Mouse (Mus musculus) effector memory CD4-positive, alpha-beta T cell, adult 5 months (primary cell): ENCODE data around the gene Crtc2. TPM values are rescaled to one million over a fixed set of nuclear protein-coding genes. Genes with fewer than 3 reads are reported as not detected.

Source experiments
- polyA plus RNA-seq: library from polyadenylated mRNA; unstranded; fragments of 100-300 nt; shearing (Covaris generic); gene quantifications from one replicate; pipeline ENCODE4 v1.2.1, GENCODE M21; 2017

Crtc2 gene
- 116 TPM for polyA plus RNA-seq

GRCm38 (mm10) chr3:90253653-90254418, at the start of gene Crtc2:
Crtc2 (plus strand) TSS chr3:90254163.

GRCm38 (mm10) chr3:90213377-90213866, 40.5 kb upstream of the Crtc2 start, which contains the start of the genes Rps27 and Rab13:
Rps27 (minus strand) TSS chr3:90213651.
Rab13 (plus strand) TSS chr3:90213695.

GRCm38 (mm10) chr3:90231507-90232333, 22.2 kb upstream of the Crtc2 start, which contains the start of gene Jtb:
Jtb (plus strand) TSS chr3:90231597.

GRCm38 (mm10) chr3:90242984-90243775, 10.8 kb upstream of the Crtc2 start, which contains the start of gene Creb3l4:
Creb3l4 (minus strand) TSS chr3:90243512.

GRCm38 (mm10) chr3:90247960-90248745, 5.8 kb upstream of the Crtc2 start, which contains the start of gene Slc39a1:
Slc39a1 (plus strand) TSS chr3:90248172.

GRCm38 (mm10) chr3:90265034-90265931, 11.3 kb downstream of the Crtc2 start, which contains the start of gene Dennd4b:
Dennd4b (plus strand) TSS chr3:90265185.

GRCm38 (mm10) chr3:90292345-90293275, 38.6 kb downstream of the Crtc2 start, which contains the start of gene Gatad2b:
Gatad2b (plus strand) TSS chr3:90293178.

Other genes with a start within 250 kb of the Crtc2 start
- gene 4933434E20Rik, start 202.5 kb upstream of the Crtc2 start, polyA plus RNA-seq, result 134 TPM
- 194 TPM for gene Ubap2l, start 201.5 kb upstream of the Crtc2 start, polyA plus RNA-seq
- gene Tpm3, start 181.5 kb upstream of the Crtc2 start, polyA plus RNA-seq, result 866 TPM
- gene Nup210l, start 150.0 kb upstream of the Crtc2 start, polyA plus RNA-seq, result 0.19 TPM
- gene Rps27, start 40.5 kb upstream of the Crtc2 start, polyA plus RNA-seq, result 3,522 TPM
- gene Rab13, start 40.5 kb upstream of the Crtc2 start, polyA plus RNA-seq, result 0.42 TPM
- 130 TPM for gene Jtb, start 22.6 kb upstream of the Crtc2 start, polyA plus RNA-seq
- gene Creb3l4, start 10.7 kb upstream of the Crtc2 start, polyA plus RNA-seq, result not detected
- 1.9 TPM for gene Slc39a1, start 6.0 kb upstream of the Crtc2 start, polyA plus RNA-seq
- gene Dennd4b, start 11.0 kb downstream of the Crtc2 start, polyA plus RNA-seq, result 34.1 TPM
- gene Gatad2b, start 39.0 kb downstream of the Crtc2 start, polyA plus RNA-seq, result 11.9 TPM
- not detected for gene Slc27a3, start 135.8 kb downstream of the Crtc2 start, polyA plus RNA-seq
- gene Ints3, start 179.5 kb downstream of the Crtc2 start, polyA plus RNA-seq, result 18.6 TPM
- not detected for gene Npr1, start 211.7 kb downstream of the Crtc2 start, polyA plus RNA-seq
- gene Ilf2, start 222.0 kb downstream of the Crtc2 start, polyA plus RNA-seq, result 84.0 TPM
- gene Snapin, start 236.9 kb downstream of the Crtc2 start, polyA plus RNA-seq, result 56.9 TPM